Mouse (Mus musculus): ENCODE measurements around the gene Atp6v0a1. TPM values are rescaled to one million over a fixed set of nuclear protein-coding genes. Genes with fewer than 3 reads are reported as not detected.

The Atp6v0a1 gene
- total and polyA plus RNA-seq, 2 experiments: 21.5 to 37.7 TPM

- no peak for TF ChIP-seq POLR2A (IDR thresholded peaks at IDR 0.05; ENCODE audit: extremely low read depth, insufficient read depth, low read length)
- no peak for TF ChIP-seq CTCF (IDR thresholded peaks at IDR 0.05; ENCODE audit: low read depth, low read length)
- Histone ChIP-seq H3K79me2 (ENCODE audit: control insufficient read depth, insufficient read depth, low read length) (no peaks in the 10 kb centered on the region), H3K27ac (replicated peaks; ENCODE audit: insufficient read depth, low read depth, low read length) (no peak overlapping the region), H3K27me3 (ENCODE audit: control insufficient read depth, insufficient read depth, low read length) (no peaks in the 10 kb centered on the region), H3K4me1 (ENCODE audit: control insufficient read depth, insufficient read depth, low read length) (peaks cover 12% of the 10 kb centered on the region), H3K9ac (ENCODE audit: low read depth, low read length) (no peak overlapping the region), H3K4me3 (ENCODE audit: insufficient read depth, low read depth, low read length) (no peak overlapping the region), H3K36me3 (ENCODE audit: control insufficient read depth, insufficient read depth, low read length) (0 out of 2 replicates have a peak, but pooled peaks cover 2% of the 10 kb centered on the region)
- 81% methylated on average over 14 of the region's 14 CpGs for WGBS
- DNase-seq (ENCODE audit: extremely low read depth, low read depth, low spot score): no peak
These were observed 46.2 kb downstream of the Atp6v0a1 start for GRCm38 (mm10) chr11:101055418-101055817.

GRCm38 (mm10) chr11:101056885-101057284, 47.6 kb downstream of the Atp6v0a1 start:
- Histone ChIP-seq H3K4me1 (ENCODE audit: control insufficient read depth, insufficient read depth, low read length) (peaks cover 8% of the 10 kb centered on the region), H3K27ac (replicated peaks; ENCODE audit: insufficient read depth, low read depth, low read length) (peak overlapping the region; percentile 8), H3K27me3 (ENCODE audit: control insufficient read depth, insufficient read depth, low read length) (no peaks in the 10 kb centered on the region), H3K79me2 (ENCODE audit: control insufficient read depth, insufficient read depth, low read length) (no peaks in the 10 kb centered on the region), H3K4me3 (ENCODE audit: insufficient read depth, low read depth, low read length) (no peak overlapping the region), H3K36me3 (ENCODE audit: control insufficient read depth, insufficient read depth, low read length) (0 out of 2 replicates have a peak, but pooled peaks cover 2% of the 10 kb centered on the region), H3K9ac (ENCODE audit: low read depth, low read length) (peak overlapping the region; percentile 32)
- peak; percentile 77 for DNase-seq (ENCODE audit: extremely low read depth, low read depth, low spot score)
- whole genome bisulfite sequencing: 21% methylated on average over 8 of the region's 8 CpGs
- TF ChIP-seq POLR2A (IDR thresholded peaks at IDR 0.05; ENCODE audit: extremely low read depth, insufficient read depth, low read length) (no peak), CTCF (IDR thresholded peaks at IDR 0.05; ENCODE audit: low read depth, low read length) (no peak)

- DNase-seq (ENCODE audit: extremely low read depth, low read depth, low spot score): peak; percentile 41
- TF ChIP-seq CTCF (IDR thresholded peaks at IDR 0.05; ENCODE audit: low read depth, low read length): peak; percentile 70
- no peak for TF ChIP-seq POLR2A (IDR thresholded peaks at IDR 0.05; ENCODE audit: extremely low read depth, insufficient read depth, low read length)
- Histone ChIP-seq H3K79me2 (ENCODE audit: control insufficient read depth, insufficient read depth, low read length) (no peaks in the 10 kb centered on the region), H3K27ac (replicated peaks; ENCODE audit: insufficient read depth, low read depth, low read length) (no peak overlapping the region), H3K4me1 (ENCODE audit: control insufficient read depth, insufficient read depth, low read length) (peaks cover 15% of the 10 kb centered on the region), H3K9ac (ENCODE audit: low read depth, low read length) (no peak overlapping the region), H3K27me3 (ENCODE audit: control insufficient read depth, insufficient read depth, low read length) (no peaks in the 10 kb centered on the region), H3K4me3 (ENCODE audit: insufficient read depth, low read depth, low read length) (no peak overlapping the region), H3K36me3 (ENCODE audit: control insufficient read depth, insufficient read depth, low read length) (0 out of 2 replicates have a peak, but pooled peaks cover 2% of the 10 kb centered on the region)
- 37% methylated on average over 5 of the region's 5 CpGs for WGBS
These were observed 48.6 kb downstream of the Atp6v0a1 start for GRCm38 (mm10) chr11:101057860-101058259.

- Histone ChIP-seq H3K36me3 (ENCODE audit: control insufficient read depth, insufficient read depth, low read length) (0 out of 2 replicates have a peak, but pooled peaks cover 1% of the 10 kb centered on the region), H3K27me3 (ENCODE audit: control insufficient read depth, insufficient read depth, low read length) (no peaks in the 10 kb centered on the region), H3K4me3 (ENCODE audit: insufficient read depth, low read depth, low read length) (no peak overlapping the region), H3K27ac (replicated peaks; ENCODE audit: insufficient read depth, low read depth, low read length) (no peak overlapping the region), H3K79me2 (ENCODE audit: control insufficient read depth, insufficient read depth, low read length) (no peaks in the 10 kb centered on the region), H3K9ac (ENCODE audit: low read depth, low read length) (no peak overlapping the region), H3K4me1 (ENCODE audit: control insufficient read depth, insufficient read depth, low read length) (peaks cover 20% of the 10 kb centered on the region)
- 74% methylated on average over 5 of the region's 5 CpGs for WGBS
- TF ChIP-seq POLR2A (IDR thresholded peaks at IDR 0.05; ENCODE audit: extremely low read depth, insufficient read depth, low read length): no peak
- no peak for TF ChIP-seq CTCF (IDR thresholded peaks at IDR 0.05; ENCODE audit: low read depth, low read length)
- no peak for DNase-seq (ENCODE audit: extremely low read depth, low read depth, low spot score)
These were observed 49.5 kb downstream of the Atp6v0a1 start for GRCm38 (mm10) chr11:101058726-101059125.

GRCm38 (mm10) chr11:101059473-101059872, 50.2 kb downstream of the Atp6v0a1 start:
- no peak overlapping the region for H3K9ac ChIP-seq (ENCODE audit: low read depth, low read length)
- no peaks in the 10 kb centered on the region for H3K79me2 ChIP-seq (ENCODE audit: control insufficient read depth, insufficient read depth, low read length)
- no peak overlapping the region for H3K4me3 ChIP-seq (ENCODE audit: insufficient read depth, low read depth, low read length)
- no peaks in the 10 kb centered on the region for H3K36me3 ChIP-seq (ENCODE audit: control insufficient read depth, insufficient read depth, low read length)
- H3K27me3 ChIP-seq (ENCODE audit: control insufficient read depth, insufficient read depth, low read length): no peaks in the 10 kb centered on the region
- no peak for TF ChIP-seq CTCF (IDR thresholded peaks at IDR 0.05; ENCODE audit: low read depth, low read length)
- no peak for TF ChIP-seq POLR2A (IDR thresholded peaks at IDR 0.05; ENCODE audit: extremely low read depth, insufficient read depth, low read length)
- peaks cover 28% of the 10 kb centered on the region for H3K4me1 ChIP-seq (ENCODE audit: control insufficient read depth, insufficient read depth, low read length)
- DNase-seq (ENCODE audit: extremely low read depth, low read depth, low spot score): no peak
- H3K27ac ChIP-seq (replicated peaks; ENCODE audit: insufficient read depth, low read depth, low read length): no peak overlapping the region
- 93% methylated on average over 10 of the region's 10 CpGs for WGBS

GRCm38 (mm10) chr11:101060126-101060525, 50.9 kb downstream of the Atp6v0a1 start:
- Histone ChIP-seq H3K27me3 (ENCODE audit: control insufficient read depth, insufficient read depth, low read length) (no peaks in the 10 kb centered on the region), H3K27ac (replicated peaks; ENCODE audit: insufficient read depth, low read depth, low read length) (peak overlapping the region; percentile 50), H3K4me1 (ENCODE audit: control insufficient read depth, insufficient read depth, low read length) (peaks cover 31% of the 10 kb centered on the region), H3K9ac (ENCODE audit: low read depth, low read length) (no peak overlapping the region), H3K36me3 (ENCODE audit: control insufficient read depth, insufficient read depth, low read length) (no peaks in the 10 kb centered on the region), H3K4me3 (ENCODE audit: insufficient read depth, low read depth, low read length) (no peak overlapping the region), H3K79me2 (ENCODE audit: control insufficient read depth, insufficient read depth, low read length) (no peaks in the 10 kb centered on the region)
- DNase-seq (ENCODE audit: extremely low read depth, low read depth, low spot score): peak; percentile 26
- 63% methylated on average over 8 of the region's 8 CpGs for WGBS
- TF ChIP-seq POLR2A (IDR thresholded peaks at IDR 0.05; ENCODE audit: extremely low read depth, insufficient read depth, low read length) (no peak), CTCF (IDR thresholded peaks at IDR 0.05; ENCODE audit: low read depth, low read length) (no peak)

All from liver, adult 2 months (tissue).